Mouse (Mus musculus): ENCODE results near the gene Ssxb6.
"Not testable (repeated sequence)": the region's sequence is repeated elsewhere in the genome, so short reads cannot be mapped to it uniquely, and the experiment has no call there.

Gene Ssxb6

DNA sequence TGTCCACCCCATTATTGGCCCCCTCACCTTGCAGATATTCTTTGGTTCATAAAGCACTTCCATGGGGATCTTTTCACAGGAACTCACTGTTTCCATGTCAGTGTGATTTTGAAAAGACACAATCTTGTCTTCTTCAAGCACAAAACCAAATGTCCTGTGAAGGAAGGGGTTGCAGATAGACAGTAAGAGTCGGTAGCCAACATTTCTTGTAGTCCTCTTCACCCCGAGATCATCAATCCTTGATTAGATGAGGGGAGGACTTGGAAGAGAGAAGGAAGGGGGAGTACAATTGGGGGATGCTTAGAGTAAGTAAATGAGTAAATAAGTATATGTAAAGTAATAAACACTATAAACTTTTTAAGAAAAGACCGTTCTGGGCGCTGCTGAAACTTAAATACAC, at the start of gene Ssxb6:
Ssxb6 (minus strand) TSS at position 101 of the 400 bp plus-strand sequence.
- not testable (repeated sequence) for DNase-seq (ENCODE audit: low read depth in 2 of 2, low spot score in 2 of 2)

DNA sequence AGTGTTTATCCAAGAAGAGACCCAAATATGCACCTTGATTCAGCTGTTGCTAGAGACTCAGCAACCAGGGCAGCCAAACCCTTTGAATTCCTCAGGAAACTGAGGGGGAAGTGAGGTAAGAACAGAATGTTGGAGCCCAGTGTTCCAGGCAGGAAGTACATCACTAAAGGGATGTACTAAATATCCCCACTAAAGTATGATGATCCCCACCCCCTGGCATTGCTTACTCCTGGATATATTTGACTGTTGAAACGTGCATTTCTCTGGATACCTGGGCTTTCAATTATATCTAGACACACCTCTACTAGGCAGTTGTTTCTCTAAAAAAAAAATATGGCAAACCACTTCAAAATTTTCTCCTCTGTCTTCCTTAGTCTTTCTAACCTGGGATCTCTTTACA, 43.7 kb upstream of the Ssxb6 start, which contains the start of gene Ssxb3:
Ssxb3 (minus strand) TSS at position 101 of the 400 bp plus-strand sequence.
- not testable (repeated sequence) for DNase-seq (ENCODE audit: low read depth in 2 of 2, low spot score in 2 of 2)

DNA sequence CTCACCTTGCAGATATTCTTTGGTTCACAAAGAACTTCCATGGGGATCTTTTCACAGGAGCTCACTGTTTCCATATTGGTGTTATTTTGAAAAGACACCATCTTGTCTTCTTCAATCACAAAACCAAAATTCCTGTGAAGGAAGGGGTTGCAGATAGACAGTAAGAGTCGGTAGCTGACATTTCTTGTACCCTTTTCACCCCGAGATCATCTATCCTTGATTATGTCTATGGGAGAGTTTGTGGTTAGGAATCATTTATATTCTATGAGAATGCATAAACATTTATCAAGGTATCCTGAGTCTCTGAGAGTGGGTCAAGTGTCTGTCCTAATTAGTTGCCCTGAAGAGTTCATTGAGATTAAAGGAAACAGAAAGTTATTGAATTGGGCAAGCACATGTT, 23.2 kb downstream of the Ssxb6 start, which contains the start of gene Gm14459:
Gm14459 (minus strand) TSS at position 101 of the 400 bp plus-strand sequence.
- no peak for DNase-seq (ENCODE audit: low read depth in 2 of 2, low spot score in 2 of 2)
